Mouse (Mus musculus) CH12.LX (cell line): Measurements from ENCODE around the gene Nrp2. TPM values are rescaled to one million over a fixed set of nuclear protein-coding genes. Genes with fewer than 3 reads are reported as not detected.

ENCODE experiments used
- DNase-seq: peaks from one replicate; pipeline ENCODE4 v3.0.0-alpha.2; 2013; ENCODE audit errors: extremely low read depth
- H3K27ac ChIP-seq: 2 replicates; pipeline ENCODE4 v1.5.1; 2012; ENCODE audit warnings: low read depth, mild to moderate bottlenecking, control low read depth, moderate library complexity; ENCODE audit not compliant: insufficient read depth
- H3K27me3 ChIP-seq: replicated peaks from 2 replicates; pipeline ENCODE3; 2012; ENCODE audit warnings: inconsistent platforms
- H3K36me3 ChIP-seq, 2 experiments: replicated peaks in 1 of 2; 2 replicates each; pipeline versions ENCODE3 to v1.6.1; 2012; ENCODE audit warnings: inconsistent platforms in 1 of 2, low read length in 1 of 2, mild to moderate bottlenecking in 1 of 2, mixed read lengths in 1 of 2, moderate library complexity in 1 of 2; ENCODE audit not compliant: control insufficient read depth in 1 of 2, insufficient read depth in 1 of 2
- H3K4me1 ChIP-seq, 2 experiments: 2 replicates each; pipeline ENCODE4 v1.6.1; 2012; ENCODE audit warnings: inconsistent platforms in 1 of 2, moderate library complexity in 1 of 2; ENCODE audit not compliant: insufficient read depth in 2 of 2, control insufficient read depth in 1 of 2
- H3K4me2 ChIP-seq: 2 replicates; pipeline ENCODE4 v1.6.1; 2012; ENCODE audit warnings: low read depth, mild to moderate bottlenecking, control low read depth; ENCODE audit not compliant: poor library complexity, insufficient read depth, severe bottlenecking
- H3K4me3 ChIP-seq, 3 experiments: fragments of 150-350 bp in 1 of 3; sonication (generic) in 1 of 3; replicated peaks in 1 of 3; 2 replicates each; pipeline versions ENCODE3 to v1.5.1; 2011 to 2012; ENCODE audit warnings: low read depth in 2 of 3, low read length in 2 of 3, mild to moderate bottlenecking in 2 of 3, moderate library complexity in 2 of 3, control low read depth in 1 of 3, improper control_type of control experiment in 1 of 3, inconsistent platforms in 1 of 3, mixed read lengths in 1 of 3; ENCODE audit not compliant: poor library complexity in 1 of 3
- H3K79me2 ChIP-seq: replicated peaks from 2 replicates; pipeline ENCODE4 v1.6.1; 2012; ENCODE audit warnings: mild to moderate bottlenecking, moderate library complexity; ENCODE audit not compliant: control insufficient read depth, poor library complexity, insufficient read depth, severe bottlenecking; ENCODE audit errors: extremely low read depth
- H3K9ac ChIP-seq: 2 replicates; pipeline ENCODE4 v1.6.1; 2012; ENCODE audit warnings: low read depth, mild to moderate bottlenecking, control low read depth, moderate library complexity; ENCODE audit not compliant: insufficient read depth
- H3K9me3 ChIP-seq: replicated peaks from 2 replicates; pipeline ENCODE3; 2012; ENCODE audit warnings: low read length, inconsistent platforms, mixed read lengths
- BHLHE40 ChIP-seq: IDR thresholded peaks from 2 replicates; pipeline ENCODE4 v1.6.1; 2011; ENCODE audit warnings: mild to moderate bottlenecking, low read depth, low read length, improper control_type of control experiment
- CTCF ChIP-seq, 2 experiments: IDR thresholded peaks in 1 of 2; conservative IDR thresholded peaks in 1 of 2; 2 replicates each; pipeline ENCODE4 v1.5.1; 2011 to 2012; ENCODE audit warnings: low read depth in 2 of 2, low read length in 2 of 2, improper control_type of control experiment in 1 of 2, inconsistent platforms in 1 of 2, mild to moderate bottlenecking in 1 of 2, moderate library complexity in 1 of 2
- E2F4 ChIP-seq: IDR thresholded peaks from 2 replicates; pipeline ENCODE4 v1.6.1; 2011; ENCODE audit warnings: low read depth, low read length, improper control_type of control experiment; ENCODE audit not compliant: insufficient replicate concordance
- ELF1 ChIP-seq: IDR thresholded peaks from 2 replicates; pipeline ENCODE4 v1.6.1; 2014; ENCODE audit warnings: low read depth, mild to moderate bottlenecking, inconsistent platforms, low read length, improper control_type of control experiment
- EP300 ChIP-seq: IDR thresholded peaks from 2 replicates; pipeline ENCODE4 v1.6.1; 2011; ENCODE audit warnings: low read length, improper control_type of control experiment
- GABPA ChIP-seq: IDR thresholded peaks from 2 replicates; pipeline ENCODE4 v1.6.1; 2012; ENCODE audit warnings: low read depth, low read length, improper control_type of control experiment, inconsistent platforms; ENCODE audit not compliant: insufficient replicate concordance
- HCFC1 ChIP-seq: IDR thresholded peaks from 2 replicates; pipeline ENCODE4 v1.6.1; 2012; ENCODE audit warnings: low read depth, mild to moderate bottlenecking, inconsistent platforms, low read length, improper control_type of control experiment
- IRF4 ChIP-seq: IDR thresholded peaks from 2 replicates; pipeline ENCODE4 v1.6.1; 2014; ENCODE audit warnings: low read depth, mild to moderate bottlenecking, inconsistent platforms, low read length, improper control_type of control experiment
- JUN ChIP-seq: IDR thresholded peaks from 2 replicates; pipeline ENCODE4 v1.6.1; 2011; ENCODE audit warnings: low read depth, mild to moderate bottlenecking, low read length, improper control_type of control experiment, moderate library complexity; ENCODE audit not compliant: insufficient read depth
- JUND ChIP-seq: conservative IDR thresholded peaks from 2 replicates; pipeline ENCODE4 v1.6.1; 2011; ENCODE audit warnings: low read depth, low read length, improper control_type of control experiment
- KAT2A ChIP-seq: IDR thresholded peaks from 2 replicates; pipeline ENCODE4 v1.6.1; 2012; ENCODE audit warnings: low read length, improper control_type of control experiment, inconsistent platforms; ENCODE audit not compliant: insufficient replicate concordance
- MAFK ChIP-seq: IDR thresholded peaks from 2 replicates; pipeline ENCODE4 v1.6.1; 2011; ENCODE audit warnings: low read length, improper control_type of control experiment; ENCODE audit not compliant: insufficient replicate concordance
- MAX ChIP-seq: IDR thresholded peaks from 2 replicates; pipeline ENCODE4 v1.6.1; 2011; ENCODE audit warnings: low read length, improper control_type of control experiment
- MAZ ChIP-seq: IDR thresholded peaks from 2 replicates; pipeline ENCODE4 v1.6.1; 2012; ENCODE audit warnings: low read depth, mild to moderate bottlenecking, inconsistent platforms, low read length, improper control_type of control experiment, moderate library complexity
- MEF2A ChIP-seq: IDR thresholded peaks from 2 replicates; pipeline ENCODE4 v1.6.1; 2014; ENCODE audit warnings: low read depth, mild to moderate bottlenecking, inconsistent platforms, low read length, improper control_type of control experiment, borderline replicate concordance
- MYC ChIP-seq: IDR thresholded peaks from 2 replicates; pipeline ENCODE4 v1.6.1; 2011; ENCODE audit warnings: low read depth, mild to moderate bottlenecking, improper control_type of control experiment, low read length
- POLR2A ChIP-seq: IDR thresholded peaks from 2 replicates; pipeline ENCODE4 v1.6.1; 2011; ENCODE audit warnings: low read depth, mild to moderate bottlenecking, improper control_type of control experiment, low read length
- POLR2AphosphoS2 ChIP-seq: IDR thresholded peaks from 2 replicates; pipeline ENCODE4 v1.6.1; 2011; ENCODE audit warnings: low read depth, low read length, improper control_type of control experiment
- RAD21 ChIP-seq: IDR thresholded peaks from 2 replicates; pipeline ENCODE4 v1.6.1; 2011; ENCODE audit warnings: low read depth, mild to moderate bottlenecking, low read length, improper control_type of control experiment, moderate library complexity
- SIN3A ChIP-seq: IDR thresholded peaks from 2 replicates; pipeline ENCODE4 v1.6.1; 2012; ENCODE audit warnings: low read length, improper control_type of control experiment, inconsistent platforms
- TCF12 ChIP-seq: IDR thresholded peaks from 2 replicates; pipeline ENCODE4 v1.6.1; 2014; ENCODE audit warnings: low read depth, mild to moderate bottlenecking, inconsistent platforms, low read length, improper control_type of control experiment
- USF1 ChIP-seq: IDR thresholded peaks from 2 replicates; pipeline ENCODE4 v1.6.1; 2014; ENCODE audit warnings: low read depth, mild to moderate bottlenecking, inconsistent platforms, low read length, improper control_type of control experiment
- USF2 ChIP-seq: conservative IDR thresholded peaks from 2 replicates; pipeline ENCODE4 v1.6.1; 2011; ENCODE audit warnings: low read depth, low read length, improper control_type of control experiment
- ZC3H11A ChIP-seq: IDR thresholded peaks from 2 replicates; pipeline ENCODE4 v1.6.1; 2012; ENCODE audit warnings: low read depth, mild to moderate bottlenecking, inconsistent platforms, low read length, improper control_type of control experiment
- ZKSCAN1 ChIP-seq: IDR thresholded peaks from 2 replicates; pipeline ENCODE4 v1.6.1; 2012; ENCODE audit warnings: low read depth, inconsistent platforms, low read length, improper control_type of control experiment, borderline replicate concordance
- ZMIZ1 ChIP-seq: IDR thresholded peaks from 2 replicates; pipeline ENCODE4 v1.6.1; 2012; ENCODE audit warnings: low read depth, mild to moderate bottlenecking, inconsistent platforms, low read length, improper control_type of control experiment
- dilution Hi-C: fragments of 300-500 bp; cut with MboI; formaldehyde crosslinking; loops from 2 replicates; pipeline ENCODE4 v1.14.3; 2020; ENCODE audit warnings: low sequenced_read_pairs; ENCODE audit not compliant: extremely low pct_unique_long_range_greater_than_20kb, extremely low pct_ligation_motif_present
- in situ Hi-C: fragments of 300-500 bp; cut with MboI; formaldehyde crosslinking; loops from 3 replicates; pipeline ENCODE4 v1.14.3; 2019; ENCODE audit warnings: low sequenced_read_pairs, low pct_ligation_motif_present, low pct_unique_long_range_greater_than_20kb, mixed read lengths
- polyA plus RNA-seq: library from polyadenylated mRNA; unstranded; fragments of >175 nt; gene quantifications from 2 replicates; pipeline ENCODE4 v1.2.1, GENCODE M21; 2012; ENCODE audit warnings: low read depth; ENCODE audit not compliant: insufficient read length
- total RNA-seq, 2 experiments: library from RNA; depleted of rRNA; stranded (reverse); fragments of 300-350 nt in 1 of 2; fragments of >200 nt in 1 of 2; gene quantifications; 2 replicates each; pipeline ENCODE4 v1.2.3; 2012 to 2014

The Nrp2 gene
- total and polyA plus RNA-seq, 3 experiments, result 16.4 to 24.4 (median 17.3) TPM

GRCm38 (mm10) chr1:62678611-62679344 lies 24.3 kb upstream of the Nrp2 start:
- H3K9ac ChIP-seq, result no peak overlapping the region
- no peak overlapping the region for H3K4me2 ChIP-seq
- peaks cover 0 to 12% of the 10 kb centered on the region in 2 experiments; a peak in 1 of 4 replicates for H3K4me1 ChIP-seq
- DNase-seq, result no peak
- no peaks in the 10 kb centered on the region for H3K27me3 ChIP-seq
- no peaks in the 10 kb centered on the region for H3K36me3 ChIP-seq
- in situ Hi-C loops, result no loop called here
- TF ChIP-seq POLR2A (no peak), JUN (no peak), MAX (no peak), MYC (no peak), IRF4 (no peak), EP300 (no peak), MAFK (no peak), E2F4 (no peak), KAT2A (no peak), USF2 (no peak), HCFC1 (no peak), MAZ (no peak), POLR2AphosphoS2 (no peak), ELF1 (no peak), ZC3H11A (no peak), USF1 (no peak)
- H3K4me3 ChIP-seq, result no peak overlapping the region
- no peaks in the 10 kb centered on the region for H3K79me2 ChIP-seq
- H3K9me3 ChIP-seq, result peaks cover 6% of the 10 kb centered on the region
- dilution Hi-C loops, result no loop called here
- H3K27ac ChIP-seq, result no peak overlapping the region

GRCm38 (mm10) chr1:62679466-62679865 lies 23.6 kb upstream of the Nrp2 start:
- H3K27me3 ChIP-seq, result no peaks in the 10 kb centered on the region
- H3K4me1 ChIP-seq, result peaks cover 0 to 12% of the 10 kb centered on the region in 2 experiments; a peak in 1 of 4 replicates
- dilution Hi-C loops (no loop called here), in situ Hi-C loops (no loop called here)
- no peak overlapping the region for H3K9ac ChIP-seq
- DNase-seq, result no peak
- H3K4me3 ChIP-seq, result no peak overlapping the region
- TF ChIP-seq MAX, result no peak
- TF ChIP-seq GABPA, result no peak
- TF ChIP-seq USF2, result no peak
- no peak for TF ChIP-seq SIN3A
- no peak for TF ChIP-seq ZMIZ1
- no peak for TF ChIP-seq MAFK
- TF ChIP-seq CTCF (conservative IDR thresholded peaks at IDR 0.05 in 1 of 2, IDR thresholded peaks at IDR 0.05 in 1 of 2; ENCODE audit: low read depth in 2 of 2, low read length in 2 of 2), result no peak
- no peak for TF ChIP-seq USF1
- no peak for TF ChIP-seq MEF2A
- no peak for TF ChIP-seq POLR2AphosphoS2
- TF ChIP-seq RAD21, result no peak
- TF ChIP-seq ZKSCAN1, result no peak
- no peak for TF ChIP-seq TCF12
- TF ChIP-seq E2F4, result no peak
- no peak for TF ChIP-seq JUND
- TF ChIP-seq ZC3H11A, result no peak
- no peak for TF ChIP-seq BHLHE40
- no peaks in the 10 kb centered on the region for H3K79me2 ChIP-seq
- no peak overlapping the region for H3K27ac ChIP-seq
- H3K4me2 ChIP-seq, result no peak overlapping the region
- peaks cover 6% of the 10 kb centered on the region for H3K9me3 ChIP-seq
- no peaks in the 10 kb centered on the region for H3K36me3 ChIP-seq
